Mouse (Mus musculus) liver, postnatal 0 days (tissue): ENCODE measurements at regions not wholly inside any gene's neighbourhood (a gene's known extent, or its start where the extent isn't known, plus 50 kb on each side); places are given as distances from the start of the nearest gene placed in this dataset.

Experiments
- CTCF ChIP-seq: sonication (generic); IDR thresholded peaks from 2 replicates; pipeline ENCODE4 v1.5.1; 2016; ENCODE audit warnings: antibody characterized with exemption, low read depth
- EP300 ChIP-seq: IDR thresholded peaks from 2 replicates; pipeline ENCODE4 v1.6.1; 2016; ENCODE audit warnings: antibody characterized with exemption, low read depth, mild to moderate bottlenecking

DNA sequence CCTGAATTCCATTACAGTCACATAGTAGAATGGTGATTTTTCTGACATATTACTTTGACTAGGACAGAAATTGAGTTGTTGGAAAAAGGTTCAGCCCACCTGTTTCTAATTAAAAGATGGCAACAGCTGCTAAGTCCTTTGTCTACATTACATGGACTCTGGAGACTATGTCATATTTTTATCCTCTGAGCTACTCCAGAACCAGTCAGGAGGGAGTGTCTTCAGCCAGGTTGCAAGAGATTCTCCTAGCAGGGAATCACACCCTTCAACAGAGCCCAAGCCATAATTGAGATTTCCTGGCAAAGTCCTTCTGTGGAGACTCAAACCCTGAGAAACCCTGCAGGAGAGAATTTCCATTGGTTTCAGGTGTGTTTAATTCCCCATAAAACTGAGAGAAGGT, 123.2 kb upstream of the Gm21293 start:
- TF ChIP-seq CTCF (no peak), EP300 (no peak)
